Comparison of ENCODE assay signal across 21 mouse cellular contexts in genomic region chr1:64164526-64165062, GRCm38 (mm10). TPM values are rescaled to one million over a fixed set of nuclear protein-coding genes. Genes with fewer than 3 reads are reported as not detected.
DNase-seq lines count a peak whose midpoint lies in the region; ATAC-seq lines count a peak whose summit lies in the region.
"Had no signal": no experiment of that assay in that cellular context is flagged by ENCODE, and none has a peak within 500 bp of the region (broad histone marks: within the 10 kb centered on the region; RNA-seq: fewer than 3 reads in every experiment).

No protein-coding gene starts in this region.

- no peak overlapping the region for H3K4me3 ChIP-seq in neural tube, embryonic 13.5 days
- H3K4me3 ChIP-seq in neural tube, embryonic 15.5 days (replicated peaks), result no peak overlapping the region
- H3K4me3 ChIP-seq in limb, embryonic 13.5 days, result no peak overlapping the region
- H3K4me3 ChIP-seq: forebrain, embryonic 12.5 days; hindbrain, embryonic 15.5 days; liver, embryonic 13.5 days; neural tube, embryonic 12.5 days; stomach, embryonic 15.5 days had no signal

- no peak overlapping the region for H3K4me2 ChIP-seq in neural tube, embryonic 13.5 days
- no peak overlapping the region for H3K4me2 ChIP-seq in neural tube, embryonic 15.5 days
- no peak overlapping the region for H3K4me2 ChIP-seq in limb, embryonic 13.5 days (replicated peaks)
- H3K4me2 ChIP-seq: forebrain, embryonic 12.5 days; hindbrain, embryonic 15.5 days; liver, embryonic 13.5 days; lung, embryonic 14.5 days; neural tube, embryonic 12.5 days; stomach, embryonic 15.5 days had no signal

- no peaks in the 10 kb centered on the region for H3K36me3 ChIP-seq in neural tube, embryonic 13.5 days
- no peaks in the 10 kb centered on the region for H3K36me3 ChIP-seq in neural tube, embryonic 15.5 days
- no peaks in the 10 kb centered on the region for H3K36me3 ChIP-seq in limb, embryonic 13.5 days
- H3K36me3 ChIP-seq: forebrain, embryonic 12.5 days; hindbrain, embryonic 15.5 days; liver, embryonic 13.5 days; neural tube, embryonic 12.5 days; stomach, embryonic 15.5 days had no signal

- no peak for DNase-seq in cerebellum, postnatal 4 days (ENCODE audit: low spot score in 2 of 2)
- peak; percentile 79 to 82 for DNase-seq in cerebellum, postnatal 10 days
- DNase-seq in gastrocnemius, adult 8-10 months (ENCODE audit: low spot score in 2 of 2), result no peak
- DNase-seq: adrenal gland, postnatal 10 days; gastrocnemius, postnatal 36 days; kidney, adult 11 months; liver, embryonic 13.5 days; lung, embryonic 14.5 days; lung, postnatal 36 days; thymus, adult 18-20 months had no signal

- ATAC-seq in cerebellum, adult (ENCODE audit: insufficient number of reproducible peaks, low FRiP score, low TSS enrichment), result peak; percentile 97
- ATAC-seq in neural tube, embryonic 13.5 days (ENCODE audit: low read depth), result peak; percentile 50
- ATAC-seq in neural tube, embryonic 15.5 days (ENCODE audit: low FRiP score), result no peak
- ATAC-seq in limb, embryonic 13.5 days (ENCODE audit: low FRiP score, low read depth), result peak; percentile 57; the same call in 1 of the 2 replicates
- no peak for ATAC-seq in frontal cortex, adult (ENCODE audit: low TSS enrichment)
- ATAC-seq: Patski had no signal

- no peaks in the 10 kb centered on the region for H3K27me3 ChIP-seq in neural tube, embryonic 13.5 days
- H3K27me3 ChIP-seq in neural tube, embryonic 15.5 days (replicated peaks), result no peaks in the 10 kb centered on the region
- H3K27me3 ChIP-seq in limb, embryonic 13.5 days, result peaks cover 21% of the 10 kb centered on the region
- H3K27me3 ChIP-seq: forebrain, embryonic 12.5 days; hindbrain, embryonic 15.5 days; liver, embryonic 13.5 days; neural tube, embryonic 12.5 days; stomach, embryonic 15.5 days had no signal

- WGBS in neural tube, embryonic 13.5 days, result 32% methylated on average over 5 of the region's 5 CpGs
- 30% methylated on average over 5 of the region's 5 CpGs for WGBS in neural tube, embryonic 15.5 days
- WGBS in limb, embryonic 13.5 days, result 9% methylated on average over 5 of the region's 5 CpGs

- H3K9me3 ChIP-seq in neural tube, embryonic 13.5 days, result no peaks in the 10 kb centered on the region
- H3K9me3 ChIP-seq in neural tube, embryonic 15.5 days (replicated peaks), result no peaks in the 10 kb centered on the region
- no peaks in the 10 kb centered on the region for H3K9me3 ChIP-seq in limb, embryonic 13.5 days
- H3K9me3 ChIP-seq: forebrain, embryonic 12.5 days; hindbrain, embryonic 15.5 days; liver, embryonic 13.5 days; neural tube, embryonic 12.5 days; stomach, embryonic 15.5 days had no signal

- H3K9ac ChIP-seq in neural tube, embryonic 13.5 days, result no peak overlapping the region
- H3K9ac ChIP-seq in neural tube, embryonic 15.5 days (replicated peaks), result no peak overlapping the region
- no peak overlapping the region for H3K9ac ChIP-seq in limb, embryonic 13.5 days
- H3K9ac ChIP-seq: forebrain, embryonic 12.5 days; hindbrain, embryonic 15.5 days; liver, embryonic 13.5 days; lung, embryonic 14.5 days; neural tube, embryonic 12.5 days; stomach, embryonic 15.5 days had no signal

- peaks cover 19% of the 10 kb centered on the region for H3K4me1 ChIP-seq in neural tube, embryonic 13.5 days (replicated peaks)
- H3K4me1 ChIP-seq in neural tube, embryonic 15.5 days, result peaks cover 10% of the 10 kb centered on the region; the same call in 1 of the 2 replicates
- peaks cover 11% of the 10 kb centered on the region for H3K4me1 ChIP-seq in limb, embryonic 13.5 days
- H3K4me1 ChIP-seq: forebrain, embryonic 12.5 days; liver, embryonic 13.5 days; neural tube, embryonic 12.5 days; stomach, embryonic 15.5 days had no signal

- peak overlapping the region; percentile 46; the same call in 1 of the 2 replicates for H3K27ac ChIP-seq in neural tube, embryonic 13.5 days (replicated peaks)
- no peak overlapping the region for H3K27ac ChIP-seq in neural tube, embryonic 15.5 days (replicated peaks)
- no peak overlapping the region for H3K27ac ChIP-seq in limb, embryonic 13.5 days
- H3K27ac ChIP-seq: forebrain, embryonic 12.5 days; hindbrain, embryonic 15.5 days; kidney, postnatal 0 days; liver, embryonic 13.5 days; neural tube, embryonic 12.5 days; stomach, embryonic 15.5 days had no signal

RNA-seq across cellular contexts. Expression of gene Klf7, which starts 42.5 kb away (rescaled TPM):
- polyA plus RNA-seq in neural tube, embryonic 13.5 days (2015; fragmentation: Nextera tagmentation; extraction: Ambion mirVana), result 78.7 and 86.4 TPM in 2 replicates
- polyA plus RNA-seq in neural tube, embryonic 15.5 days (2015; fragmentation: Nextera tagmentation; extraction: Ambion mirVana), result 69.6 and 82.2 TPM in 2 replicates
- 20.0 and 21.7 TPM in 2 replicates for polyA plus RNA-seq in limb, embryonic 13.5 days (2015; fragmentation: Nextera tagmentation; extraction: Ambion mirVana)
- 1 to 10 TPM; 4.6 to 7.0 (median 5.4) TPM for total RNA-seq in gastrocnemius, adult 8-10 months (2022)

Comparison
In these comparisons a context has a peak if more than half of its experiments do, and no peak if none do; other contexts are left out.
1. ATAC-seq: peak in cerebellum, adult (single experiment), neural tube, embryonic 13.5 days (single experiment) and limb, embryonic 13.5 days (single experiment); none in neural tube, embryonic 15.5 days (single experiment) and frontal cortex, adult (single experiment).
2. DNase-seq: peak in cerebellum, postnatal 10 days (2 of 2); none in cerebellum, postnatal 4 days (0 of 2) and gastrocnemius, adult 8-10 months (0 of 2).